Mouse (Mus musculus) megakaryocyte, embryonic 14.5 days (primary cell): Measurements from ENCODE around the gene Ccdc151. TPM values are rescaled to one million over a fixed set of nuclear protein-coding genes. Genes with fewer than 3 reads are reported as not detected.

ENCODE experiments used
- H3K27me3 ChIP-seq: replicated peaks from 2 replicates; pipeline ENCODE3; 2012; ENCODE audit warnings: inconsistent platforms
- H3K36me3 ChIP-seq: replicated peaks from 2 replicates; pipeline ENCODE3; 2012; ENCODE audit warnings: low read length, inconsistent platforms, mixed read lengths
- H3K4me1 ChIP-seq: 2 replicates; pipeline ENCODE4 v1.6.1; 2012; ENCODE audit warnings: inconsistent platforms
- H3K4me3 ChIP-seq: replicated peaks from 2 replicates; pipeline ENCODE3; 2012; ENCODE audit warnings: moderate library complexity, mild to moderate bottlenecking, inconsistent platforms
- H3K9me3 ChIP-seq: 2 replicates; pipeline ENCODE4 v1.6.1; 2012; ENCODE audit warnings: inconsistent platforms
- FLI1 ChIP-seq: IDR thresholded peaks from 2 replicates; pipeline ENCODE4 v1.6.1; 2012; ENCODE audit warnings: low read length, inconsistent platforms, mixed read lengths
- GATA1 ChIP-seq: IDR thresholded peaks from 3 replicates; pipeline ENCODE4 v1.6.1; 2012; ENCODE audit warnings: mixed read lengths, low read length, inconsistent platforms, borderline replicate concordance
- polyA plus RNA-seq: library from polyadenylated mRNA; stranded (reverse); fragments of >175 nt; gene quantifications from 2 replicates; pipeline ENCODE4 v1.2.3, GENCODE M21; 2012; ENCODE audit warnings: low replicate concordance; ENCODE audit not compliant: insufficient read depth

Gene Ccdc151
- polyA plus RNA-seq, 1 experiment, result 0.18 TPM

DNA sequence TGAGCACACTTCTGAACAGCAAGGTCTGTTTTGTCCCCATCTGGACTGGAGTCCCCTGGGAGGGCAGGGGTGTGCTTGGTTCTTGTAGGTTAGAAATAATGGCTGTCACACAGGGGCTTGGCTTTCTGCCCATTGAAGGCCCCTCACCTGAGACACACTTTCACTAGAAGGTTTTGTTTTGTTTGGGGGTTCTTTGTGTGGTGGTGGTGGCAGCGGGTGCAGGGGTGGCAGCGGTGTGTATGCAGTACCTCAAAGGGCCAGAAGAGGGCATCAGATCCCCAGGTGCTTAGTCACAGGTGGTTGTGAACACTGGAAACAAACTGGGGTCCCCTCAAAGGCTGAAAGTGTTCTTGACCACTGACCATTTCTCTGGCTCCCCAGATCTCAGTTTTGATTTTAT is 24.5 kb downstream of the Ccdc151 start:
- no peaks in the 10 kb centered on the region for H3K36me3 ChIP-seq
- TF ChIP-seq GATA1, result no peak
- TF ChIP-seq FLI1, result no peak
- peaks cover 69% of the 10 kb centered on the region for H3K27me3 ChIP-seq
- H3K4me3 ChIP-seq, result no peak overlapping the region
- peaks cover 13% of the 10 kb centered on the region for H3K9me3 ChIP-seq
- no peaks in the 10 kb centered on the region; the same call in 1 of the 2 replicates for H3K4me1 ChIP-seq

GRCm38 (mm10) chr9:21977331-21977730 is 25.1 kb downstream of the Ccdc151 start:
- no peaks in the 10 kb centered on the region for H3K36me3 ChIP-seq
- H3K9me3 ChIP-seq, result peaks cover 12% of the 10 kb centered on the region
- no peak overlapping the region for H3K4me3 ChIP-seq
- TF ChIP-seq FLI1, result no peak
- TF ChIP-seq GATA1, result no peak
- peaks cover 71% of the 10 kb centered on the region for H3K27me3 ChIP-seq
- H3K4me1 ChIP-seq, result no peaks in the 10 kb centered on the region; the same call in 1 of the 2 replicates

DNA sequence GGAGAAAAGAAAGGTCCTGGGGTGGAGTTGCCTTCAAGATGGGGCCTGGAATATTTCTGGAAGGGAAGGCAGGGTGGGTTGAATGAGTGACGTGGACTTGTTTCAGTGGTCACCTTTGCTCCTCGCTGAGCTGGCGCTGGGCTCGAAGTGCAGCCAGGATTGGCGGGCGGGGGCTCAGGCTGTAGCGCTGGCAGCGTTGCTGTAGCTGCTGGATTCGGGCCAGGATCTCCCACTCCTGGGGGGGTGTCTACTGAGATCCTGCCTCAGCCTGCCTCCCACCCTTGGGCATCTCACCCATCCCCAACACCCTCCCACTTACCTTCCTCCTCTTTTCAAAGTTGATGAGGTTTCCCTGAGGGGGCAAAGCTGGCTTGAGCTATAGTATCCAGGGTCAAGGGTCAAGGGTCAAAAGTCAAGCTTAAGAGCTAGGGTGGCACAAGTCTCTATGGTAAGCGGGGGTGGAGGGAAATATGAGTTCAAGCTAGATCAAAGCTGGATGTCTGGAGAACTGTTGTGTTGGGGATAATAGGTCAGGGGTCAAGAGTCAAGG is 25.7 kb downstream of the Ccdc151 start:
- Histone ChIP-seq H3K4me3 (no peak overlapping the region), H3K9me3 (peaks cover 7% of the 10 kb centered on the region), H3K36me3 (no peaks in the 10 kb centered on the region), H3K4me1 (no peaks in the 10 kb centered on the region; the same call in 1 of the 2 replicates), H3K27me3 (peaks cover 71% of the 10 kb centered on the region)
- TF ChIP-seq GATA1 (no peak), FLI1 (no peak)

DNA sequence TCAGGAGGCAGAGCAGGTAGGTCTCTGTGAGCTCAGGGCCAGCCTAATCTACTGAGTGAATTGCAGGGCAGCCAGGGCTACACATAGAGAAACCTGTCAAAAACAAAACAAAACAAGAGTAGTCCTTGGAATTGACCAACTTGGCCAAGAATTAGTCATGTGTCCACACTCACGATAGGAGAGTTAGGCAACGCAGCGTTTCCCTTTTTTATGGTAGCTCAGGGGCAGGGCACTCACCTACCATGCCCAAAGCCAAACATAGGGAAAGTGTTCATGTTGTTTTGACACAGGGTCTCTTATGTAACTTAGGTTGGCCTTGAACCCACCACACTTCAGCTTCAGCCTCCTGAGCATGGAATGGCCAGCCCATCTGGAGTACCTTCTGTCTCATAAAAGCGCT is 33.1 kb downstream of the Ccdc151 start:
- Histone ChIP-seq H3K4me3 (no peak overlapping the region), H3K4me1 (peaks cover 21% of the 10 kb centered on the region), H3K27me3 (peaks cover 52% of the 10 kb centered on the region), H3K36me3 (no peaks in the 10 kb centered on the region), H3K9me3 (no peaks in the 10 kb centered on the region)
- TF ChIP-seq GATA1, result no peak
- TF ChIP-seq FLI1, result no peak

GRCm38 (mm10) chr9:21968883-21969282 is 33.6 kb downstream of the Ccdc151 start:
- Histone ChIP-seq H3K27me3 (peaks cover 47% of the 10 kb centered on the region), H3K4me3 (no peak overlapping the region), H3K36me3 (no peaks in the 10 kb centered on the region), H3K9me3 (no peaks in the 10 kb centered on the region), H3K4me1 (peaks cover 25% of the 10 kb centered on the region)
- TF ChIP-seq GATA1, result no peak
- no peak for TF ChIP-seq FLI1

DNA sequence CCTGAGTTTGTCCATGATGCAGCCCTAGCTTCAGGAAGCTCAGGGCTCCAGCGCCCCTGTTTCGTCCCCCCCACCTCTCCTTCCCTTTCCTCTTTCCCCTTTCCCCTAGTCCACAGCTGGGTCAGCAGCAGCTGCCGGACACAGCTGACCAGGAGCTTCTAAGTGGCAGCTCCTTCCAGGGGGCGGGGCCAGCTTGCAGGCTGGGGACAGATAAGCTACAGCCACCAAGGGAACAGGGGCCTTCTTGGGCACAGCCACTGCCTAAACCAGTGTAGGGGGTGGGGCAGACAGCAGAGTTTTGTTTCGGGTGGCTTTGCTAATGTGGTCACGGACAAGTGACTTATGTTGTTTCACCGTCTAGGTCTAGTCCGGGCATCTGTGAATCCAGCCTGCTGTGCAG is 39.0 kb downstream of the Ccdc151 start, which contains the start of gene Epor:
Epor (minus strand) TSS at position 90 of the 400 bp plus-strand sequence.
- Histone ChIP-seq H3K4me3 (peak within 1 kb of the TSS; percentile 96), H3K27me3 (peaks cover 10% of the 10 kb centered on the region), H3K9me3 (no peaks in the 10 kb centered on the region), H3K4me1 (peaks cover 76% of the 10 kb centered on the region), H3K36me3 (peaks cover 34% of the 10 kb centered on the region)
- TF ChIP-seq GATA1, result peak; percentile 56; the same call in 1 of the 3 replicates
- no peak for TF ChIP-seq FLI1

DNA sequence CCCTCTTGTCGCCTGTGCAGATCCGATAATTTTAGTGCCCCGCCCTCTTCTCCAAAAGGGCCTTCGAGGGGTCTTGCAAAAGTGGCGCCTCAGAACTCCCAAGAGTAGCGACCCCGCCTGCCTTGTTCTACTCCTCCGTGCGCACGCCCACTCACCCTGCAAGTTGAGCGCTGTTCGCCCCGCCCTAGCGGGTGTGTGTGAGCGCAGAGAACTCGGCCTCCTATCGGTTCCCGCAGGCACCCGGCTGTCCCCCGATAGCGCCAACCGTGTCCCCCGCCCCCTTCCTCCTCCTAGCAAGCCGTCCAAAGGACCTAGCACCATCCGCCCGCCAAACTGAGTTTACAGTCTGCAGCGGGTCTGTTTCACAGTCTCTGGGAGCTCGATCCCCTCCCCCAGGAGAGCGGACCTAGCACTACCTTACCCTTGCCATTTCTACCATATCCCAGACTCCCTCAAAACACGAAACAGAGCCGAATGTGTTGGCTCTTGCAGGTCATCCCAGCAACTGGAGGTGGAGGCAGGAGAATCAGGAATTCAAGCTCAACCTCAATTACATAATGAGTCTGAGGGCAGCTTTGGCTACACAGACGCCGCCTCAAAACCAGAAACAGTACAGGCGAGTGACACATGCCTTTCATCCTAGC is 39.9 kb downstream of the Ccdc151 start:
- Histone ChIP-seq H3K9me3 (no peaks in the 10 kb centered on the region), H3K4me3 (peak overlapping the region; percentile 96), H3K27me3 (peaks cover 3% of the 10 kb centered on the region), H3K36me3 (peaks cover 39% of the 10 kb centered on the region), H3K4me1 (peaks cover 81% of the 10 kb centered on the region)
- TF ChIP-seq FLI1, result no peak
- TF ChIP-seq GATA1, result peak; percentile 34; the same call in 1 of the 3 replicates

DNA sequence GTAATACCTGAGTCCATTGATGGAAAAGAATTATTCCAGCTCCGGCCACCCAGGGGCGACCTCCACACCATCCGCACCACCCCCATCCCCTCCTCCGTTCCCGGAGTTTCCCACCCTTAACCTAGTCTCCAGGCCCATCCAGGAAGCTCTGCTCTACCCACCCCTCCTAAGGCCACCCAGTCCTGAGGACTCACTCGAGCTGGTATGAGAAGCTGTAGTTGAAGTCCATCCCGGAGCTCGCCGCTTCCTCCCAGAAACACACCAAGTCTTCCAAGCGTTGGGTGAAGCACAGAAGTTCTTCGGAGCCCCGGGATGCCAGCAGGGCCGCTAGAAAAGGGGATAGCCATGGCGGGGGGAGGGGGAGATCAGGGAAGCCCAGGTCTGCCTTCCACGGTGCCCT is 40.4 kb downstream of the Ccdc151 start:
- H3K9me3 ChIP-seq, result no peaks in the 10 kb centered on the region
- H3K27me3 ChIP-seq, result no peaks in the 10 kb centered on the region
- peak overlapping the region; percentile 96 for H3K4me3 ChIP-seq
- no peak for TF ChIP-seq GATA1
- peaks cover 41% of the 10 kb centered on the region for H3K36me3 ChIP-seq
- peaks cover 86% of the 10 kb centered on the region for H3K4me1 ChIP-seq

- peaks cover 91% of the 10 kb centered on the region for H3K4me1 ChIP-seq
- no peak for TF ChIP-seq FLI1
- TF ChIP-seq GATA1, result no peak
- H3K4me3 ChIP-seq, result peak overlapping the region; percentile 96
Observed at GRCm38 (mm10) chr9:21961366-21961980, 41.0 kb downstream of the Ccdc151 start.

DNA sequence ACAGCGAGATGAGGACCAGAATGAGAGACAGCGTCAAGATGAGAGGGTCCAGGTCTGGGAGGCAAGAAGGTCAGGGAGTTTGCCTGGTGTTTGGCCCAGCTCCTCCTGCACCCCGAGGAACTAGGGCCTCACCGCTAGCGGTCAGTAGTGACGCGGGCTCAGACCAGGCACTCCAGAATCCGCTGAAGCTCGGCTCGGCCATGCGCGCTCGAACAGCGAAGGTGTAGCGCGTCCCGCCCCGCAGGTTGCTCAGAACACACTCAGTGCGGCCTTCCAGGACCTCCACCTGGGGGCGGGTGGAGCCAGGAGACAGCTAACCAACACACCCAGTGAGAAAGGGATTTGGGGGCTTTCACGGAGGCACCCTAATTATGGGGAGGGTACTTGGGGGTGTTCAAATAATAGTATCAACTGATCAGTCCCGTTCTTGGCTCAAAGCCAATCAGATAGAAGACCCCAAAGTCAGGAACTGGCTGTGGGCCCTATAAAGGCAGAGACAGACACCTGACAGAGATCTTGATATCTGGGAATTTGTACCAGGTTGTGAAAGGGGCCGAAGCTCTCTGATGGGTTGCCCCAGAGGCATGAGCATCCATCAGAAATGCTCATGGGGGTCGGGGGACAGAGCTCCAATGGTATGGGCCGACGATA is 41.8 kb downstream of the Ccdc151 start:
- Histone ChIP-seq H3K4me1 (peaks cover 86% of the 10 kb centered on the region), H3K27me3 (no peaks in the 10 kb centered on the region), H3K4me3 (peak overlapping the region; percentile 96), H3K9me3 (no peaks in the 10 kb centered on the region), H3K36me3 (peaks cover 41% of the 10 kb centered on the region)
- TF ChIP-seq FLI1 (no peak), GATA1 (no peak)

More at GRCm38 (mm10) chr9:21961366-21961980, 41.0 kb downstream of the Ccdc151 start:
- H3K9me3 ChIP-seq, result no peaks in the 10 kb centered on the region
- no peaks in the 10 kb centered on the region for H3K27me3 ChIP-seq
- peaks cover 41% of the 10 kb centered on the region for H3K36me3 ChIP-seq
